Mouse (Mus musculus): Measurements from ENCODE around the gene Mrps14.

DNA sequence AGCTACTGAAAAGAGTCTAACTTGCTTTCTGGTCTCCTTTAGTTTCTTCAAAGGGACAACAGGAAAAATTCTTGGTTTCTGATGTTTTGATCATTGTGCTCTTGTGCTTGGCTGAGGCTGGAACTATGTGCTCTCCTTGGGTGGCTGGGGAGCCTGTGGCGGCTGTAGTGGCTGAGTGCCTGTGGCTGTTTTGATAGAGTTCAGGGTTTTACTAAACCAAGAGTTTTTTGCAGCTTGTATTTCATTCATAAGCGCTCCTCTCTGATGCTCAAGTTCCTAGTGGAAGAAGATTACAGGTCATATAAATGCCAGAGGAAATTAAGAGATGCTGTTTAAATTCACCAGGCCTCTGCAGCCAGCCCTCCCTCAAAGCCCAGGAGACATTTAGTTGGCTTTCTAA lies 29.1 kb downstream of the Mrps14 start:
- TF ChIP-seq CTCF (IDR thresholded peaks at IDR 0.05; ENCODE audit: low read depth, low read length) = no peak
- no peak for TF ChIP-seq POLR2AphosphoS5 (IDR thresholded peaks at IDR 0.05; ENCODE audit: insufficient replicate concordance, low read depth, low read length)
- no peak for TF ChIP-seq GATA1 (IDR thresholded peaks at IDR 0.05; ENCODE audit: borderline replicate concordance, low read length)
- TF ChIP-seq GATA2 (IDR thresholded peaks at IDR 0.05; ENCODE audit: borderline replicate concordance, low read depth, low read length) = no peak

All from G1E (cell line).